Comparison of ENCODE assay signal across 8 mouse cellular contexts in the genomic region with DNA sequence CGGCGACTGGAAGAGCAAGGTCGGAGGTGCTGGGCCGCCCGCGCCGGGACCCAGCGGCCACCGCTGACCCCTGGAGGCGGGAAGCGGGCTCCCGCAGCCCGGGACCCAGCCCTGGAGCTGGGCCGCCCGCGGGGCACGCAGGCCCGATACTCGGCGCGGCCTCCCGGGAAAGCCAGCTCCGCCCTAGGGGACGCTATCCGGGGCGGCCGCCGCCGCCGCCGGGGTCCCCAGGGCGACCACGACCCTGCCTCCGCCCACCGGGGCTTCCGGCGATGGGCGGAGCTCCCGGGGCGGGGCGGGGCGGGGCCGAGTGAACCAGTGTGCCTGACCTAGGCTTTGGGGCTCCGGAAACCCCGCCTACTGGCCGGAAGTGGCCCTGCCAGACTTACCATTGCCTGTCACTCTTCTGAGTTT. TPM values are rescaled to one million over a fixed set of nuclear protein-coding genes. Genes with fewer than 3 reads are reported as not detected.
DNase-seq lines count a peak whose midpoint lies in the region; ATAC-seq and TF ChIP-seq lines count a peak whose summit lies in the region.

No protein-coding gene starts in this region.

- H3K4me1 ChIP-seq in ES-Bruce4 (ENCODE audit: control insufficient read depth, insufficient read depth, low read length) = no peaks in the 10 kb centered on the region
- H3K4me1 ChIP-seq in forebrain, embryonic 10.5 days = peaks cover 13% of the 10 kb centered on the region
- H3K4me1 ChIP-seq in heart, embryonic 14.5 days (ENCODE audit: control insufficient read depth in 2 of 2, insufficient read depth in 2 of 2, low read length in 2 of 2) = peaks cover 2 to 10% of the 10 kb centered on the region in 2 experiments; a peak in 3 of 4 replicates
- peaks cover 3 to 12% of the 10 kb centered on the region in 2 experiments; a peak in 3 of 4 replicates for H3K4me1 ChIP-seq in liver, embryonic 14.5 days (replicated peaks; ENCODE audit: control insufficient read depth in 2 of 2, insufficient read depth in 2 of 2, low read length in 1 of 2)
- H3K4me1 ChIP-seq in neural tube, embryonic 11.5 days (ENCODE audit: control insufficient read depth, insufficient read depth, low read length) = 0 out of 2 replicates have a peak, but pooled peaks cover 4% of the 10 kb centered on the region
- peaks cover 2% of the 10 kb centered on the region; the same call in 1 of the 2 replicates for H3K4me1 ChIP-seq in testis, adult 2 months (ENCODE audit: control insufficient read depth, insufficient read depth, low read length)

- ATAC-seq in heart, embryonic 14.5 days (ENCODE audit: insufficient number of reproducible peaks, insufficient read depth, low FRiP score, low read depth) = peak; percentile 95
- ATAC-seq in liver, embryonic 14.5 days (ENCODE audit: insufficient read depth) = peak; percentile 93
- peak; percentile 98 for ATAC-seq in neural tube, embryonic 11.5 days (ENCODE audit: insufficient read depth, low FRiP score, low TSS enrichment)

- no peak for TF ChIP-seq POLR2A in ES-Bruce4 (IDR thresholded peaks at IDR 0.05; ENCODE audit: insufficient read depth, low read length)
- TF ChIP-seq POLR2A in testis, adult 2 months (IDR thresholded peaks at IDR 0.05; ENCODE audit: control insufficient read depth, low read depth, low read length) = peak; percentile 77

- under 1% methylated on average over 23 of the region's 46 CpGs for WGBS in forebrain, embryonic 10.5 days
- 0% methylated on average over 38 of the region's 46 CpGs for WGBS in heart, embryonic 14.5 days
- WGBS in liver, embryonic 14.5 days (ENCODE audit: insufficient replicate concordance) = 1% methylated on average over 37 of the region's 46 CpGs
- WGBS in neural tube, embryonic 11.5 days = 2% methylated on average over 16 of the region's 46 CpGs

- TF ChIP-seq EP300 in ES-Bruce4 (IDR thresholded peaks at IDR 0.05; ENCODE audit: insufficient read depth, low read depth, low read length) = no peak
- TF ChIP-seq EP300 in liver, embryonic 14.5 days (IDR thresholded peaks at IDR 0.05; ENCODE audit: low read depth) = no peak

- no peaks in the 10 kb centered on the region for H3K27me3 ChIP-seq in ES-Bruce4 (ENCODE audit: control insufficient read depth, insufficient read depth, low read length, poor library complexity, severe bottlenecking)
- H3K27me3 ChIP-seq in forebrain, embryonic 10.5 days (ENCODE audit: poor library complexity, severe bottlenecking) = no peaks in the 10 kb centered on the region
- no peaks in the 10 kb centered on the region for H3K27me3 ChIP-seq in heart, embryonic 14.5 days (ENCODE audit: control insufficient read depth, insufficient read depth, low read length)
- no peaks in the 10 kb centered on the region for H3K27me3 ChIP-seq in liver, embryonic 14.5 days (ENCODE audit: control insufficient read depth, insufficient read depth, low read length)
- no peaks in the 10 kb centered on the region for H3K27me3 ChIP-seq in neural tube, embryonic 11.5 days (ENCODE audit: control insufficient read depth, insufficient read depth, low read length)
- no peaks in the 10 kb centered on the region for H3K27me3 ChIP-seq in testis, adult 2 months (ENCODE audit: control insufficient read depth, insufficient read depth, low read length)

- peak overlapping the region; percentile 99 for H3K4me3 ChIP-seq in ES-Bruce4 (ENCODE audit: low read depth, low read length)
- peak overlapping the region; percentile 96 for H3K4me3 ChIP-seq in forebrain, embryonic 10.5 days
- H3K4me3 ChIP-seq in heart, embryonic 14.5 days (ENCODE audit: control insufficient read depth in 1 of 2, insufficient read depth in 1 of 2, low read depth in 1 of 2, low read length in 2 of 2) = peak overlapping the region; percentile 71 to 97
- peak overlapping the region; percentile 93 to 95 for H3K4me3 ChIP-seq in liver, embryonic 14.5 days (ENCODE audit: insufficient read depth in 1 of 2, low read depth in 2 of 2, low read length in 2 of 2)
- H3K4me3 ChIP-seq in neural tube, embryonic 11.5 days (ENCODE audit: low read depth, low read length) = peak overlapping the region; percentile 94
- H3K4me3 ChIP-seq in testis, adult 2 months (ENCODE audit: control insufficient read depth, low read depth, low read length) = peak overlapping the region; percentile 92

- peak; percentile 84 for DNase-seq in c-Kit-positive CD71-negative TER-119-negative erythroid progenitor cells, embryonic 14.5 days (ENCODE audit: low read depth)
- peak; percentile 89 for DNase-seq in forebrain, embryonic 10.5 days (ENCODE audit: extremely low spot score, low spot score)
- peak; percentile 95 for DNase-seq in kidney, postnatal 10 days
- peak; percentile 82 to 85 (median 84) for DNase-seq in liver, embryonic 14.5 days (ENCODE audit: low read depth in 3 of 3, low spot score in 3 of 3)
- peak; percentile 93 for DNase-seq in neural tube, embryonic 11.5 days (ENCODE audit: low spot score)

- H3K4me2 ChIP-seq in heart, embryonic 14.5 days (ENCODE audit: low read length) = peak overlapping the region; percentile 80
- H3K4me2 ChIP-seq in liver, embryonic 14.5 days (ENCODE audit: low read depth) = peak overlapping the region; percentile 82
- H3K4me2 ChIP-seq in neural tube, embryonic 11.5 days (ENCODE audit: low read depth) = peak overlapping the region; percentile 61

- no peak overlapping the region for H3K27ac ChIP-seq in ES-Bruce4 (ENCODE audit: insufficient read depth, low read length)
- peak overlapping the region; percentile 96 for H3K27ac ChIP-seq in forebrain, embryonic 10.5 days
- peak overlapping the region; percentile 69 to 94 for H3K27ac ChIP-seq in heart, embryonic 14.5 days (replicated peaks in 1 of 2; ENCODE audit: control insufficient read depth in 1 of 2, insufficient read depth in 1 of 2, low read depth in 2 of 2, low read length in 2 of 2)
- H3K27ac ChIP-seq in liver, embryonic 14.5 days = peak overlapping the region; percentile 86
- H3K27ac ChIP-seq in neural tube, embryonic 11.5 days (ENCODE audit: low read depth, low read length) = peak overlapping the region; percentile 77
- H3K27ac ChIP-seq in testis, adult 2 months (ENCODE audit: control insufficient read depth, insufficient read depth, low read depth, low read length) = peak overlapping the region; percentile 86

- peaks cover 15% of the 10 kb centered on the region for H3K36me3 ChIP-seq in ES-Bruce4 (ENCODE audit: control insufficient read depth, insufficient read depth, low read length, poor library complexity, severe bottlenecking)
- peaks cover 29% of the 10 kb centered on the region for H3K36me3 ChIP-seq in forebrain, embryonic 10.5 days (replicated peaks)
- peaks cover 31% of the 10 kb centered on the region for H3K36me3 ChIP-seq in heart, embryonic 14.5 days (ENCODE audit: control insufficient read depth, insufficient read depth, low read length)
- H3K36me3 ChIP-seq in liver, embryonic 14.5 days (replicated peaks; ENCODE audit: control insufficient read depth, insufficient read depth, low read depth) = peaks cover 16% of the 10 kb centered on the region
- H3K36me3 ChIP-seq in neural tube, embryonic 11.5 days (ENCODE audit: control insufficient read depth, insufficient read depth, low read length) = 0 out of 2 replicates have a peak, but pooled peaks cover 3% of the 10 kb centered on the region
- H3K36me3 ChIP-seq in testis, adult 2 months (ENCODE audit: control insufficient read depth, insufficient read depth, low read length) = no peaks in the 10 kb centered on the region

- peak overlapping the region; percentile 98 for H3K9ac ChIP-seq in ES-Bruce4 (ENCODE audit: low read depth, poor library complexity, severe bottlenecking)
- H3K9ac ChIP-seq in heart, embryonic 14.5 days (ENCODE audit: low read length) = peak overlapping the region; percentile 94
- H3K9ac ChIP-seq in liver, embryonic 14.5 days (replicated peaks) = peak overlapping the region; percentile 95
- peak overlapping the region; percentile 88 for H3K9ac ChIP-seq in neural tube, embryonic 11.5 days (ENCODE audit: low read length)

- H3K9me3 ChIP-seq in ES-Bruce4 (replicated peaks; ENCODE audit: control insufficient read depth, insufficient read depth, low read length, poor library complexity, severe bottlenecking) = 0 out of 2 replicates have a peak, but pooled peaks cover under 1% of the 10 kb centered on the region
- 0 out of 2 replicates have a peak, but pooled peaks cover 2% of the 10 kb centered on the region for H3K9me3 ChIP-seq in forebrain, embryonic 10.5 days
- no peaks in the 10 kb centered on the region for H3K9me3 ChIP-seq in heart, embryonic 14.5 days (ENCODE audit: control insufficient read depth, low read length)
- no peaks in the 10 kb centered on the region for H3K9me3 ChIP-seq in liver, embryonic 14.5 days (ENCODE audit: control insufficient read depth, low read length)
- H3K9me3 ChIP-seq in neural tube, embryonic 11.5 days (ENCODE audit: control insufficient read depth, low read length) = no peaks in the 10 kb centered on the region

- no peak for TF ChIP-seq CTCF in ES-Bruce4 (IDR thresholded peaks at IDR 0.05; ENCODE audit: low read depth, low read length)
- TF ChIP-seq CTCF in liver, embryonic 14.5 days (IDR thresholded peaks at IDR 0.05; ENCODE audit: low read depth) = peak; percentile 42
- TF ChIP-seq CTCF in testis, adult 2 months (IDR thresholded peaks at IDR 0.05; ENCODE audit: control insufficient read depth, insufficient read depth, insufficient replicate concordance, low read depth, low read length) = no peak

RNA-seq across cellular contexts. Expression of gene Tmbim7, which starts 3.3 kb away (rescaled TPM):
- not detected in 2 replicates for polyA plus RNA-seq in ES-Bruce4 (2011; ENCODE audit: insufficient read depth, insufficient read length, low read depth, missing spikeins)
- polyA plus RNA-seq in forebrain, embryonic 10.5 days (2016; fragmentation: Nextera tagmentation; extraction: Ambion mirVana) = not detected in 2 replicates
- not detected in 2 replicates for polyA plus RNA-seq in heart, embryonic 14.5 days (2014; fragmentation: Nextera tagmentation; extraction: Ambion mirVana)
- not detected in 2 replicates for polyA plus RNA-seq in liver, embryonic 14.5 days (2012; rRNA removed)
- polyA plus RNA-seq in liver, embryonic 14.5 days (2014; fragmentation: Nextera tagmentation; extraction: Ambion mirVana) = not detected in 2 replicates
- polyA plus RNA-seq in neural tube, embryonic 11.5 days (2014; fragmentation: Nextera tagmentation; extraction: Ambion mirVana) = not detected in 2 replicates
- polyA plus RNA-seq in testis, adult 2 months (2012; rRNA removed) = 186 and 244 TPM in 2 replicates

RNA-seq across cellular contexts. Expression of gene Gatad1, which starts 9.3 kb away (rescaled TPM):
- polyA plus RNA-seq in ES-Bruce4 (2011; ENCODE audit: insufficient read depth, insufficient read length, low read depth, missing spikeins) = 146 and 151 TPM in 2 replicates
- 70.6 and 77.4 TPM in 2 replicates for polyA plus RNA-seq in forebrain, embryonic 10.5 days (2016; fragmentation: Nextera tagmentation; extraction: Ambion mirVana)
- polyA plus RNA-seq in heart, embryonic 14.5 days (2014; fragmentation: Nextera tagmentation; extraction: Ambion mirVana) = 65.5 and 72.0 TPM in 2 replicates
- 17.8 and 25.4 TPM in 2 replicates for polyA plus RNA-seq in liver, embryonic 14.5 days (2012; rRNA removed)
- polyA plus RNA-seq in liver, embryonic 14.5 days (2014; fragmentation: Nextera tagmentation; extraction: Ambion mirVana) = 27.7 and 30.1 TPM in 2 replicates
- polyA plus RNA-seq in neural tube, embryonic 11.5 days (2014; fragmentation: Nextera tagmentation; extraction: Ambion mirVana) = 73.1 and 77.4 TPM in 2 replicates
- polyA plus RNA-seq in testis, adult 2 months (2012; rRNA removed) = 120 and 121 TPM in 2 replicates

RNA-seq across cellular contexts. Expression of gene Rbm48, which starts 51.3 kb away (rescaled TPM):
- polyA plus RNA-seq in ES-Bruce4 (2011; ENCODE audit: insufficient read depth, insufficient read length, low read depth, missing spikeins) = 13.9 and 17.6 TPM in 2 replicates
- polyA plus RNA-seq in forebrain, embryonic 10.5 days (2016; fragmentation: Nextera tagmentation; extraction: Ambion mirVana) = 14.3 and 15.7 TPM in 2 replicates
- polyA plus RNA-seq in heart, embryonic 14.5 days (2014; fragmentation: Nextera tagmentation; extraction: Ambion mirVana) = 9.2 and 10.0 TPM in 2 replicates
- 2.3 and 4.1 TPM in 2 replicates for polyA plus RNA-seq in liver, embryonic 14.5 days (2012; rRNA removed)
- 5.7 and 6.2 TPM in 2 replicates for polyA plus RNA-seq in liver, embryonic 14.5 days (2014; fragmentation: Nextera tagmentation; extraction: Ambion mirVana)
- 12.9 and 16.4 TPM in 2 replicates for polyA plus RNA-seq in neural tube, embryonic 11.5 days (2014; fragmentation: Nextera tagmentation; extraction: Ambion mirVana)
- polyA plus RNA-seq in testis, adult 2 months (2012; rRNA removed) = 6.4 and 10.9 TPM in 2 replicates

RNA-seq across cellular contexts. Expression of gene Pex1, which starts 51.8 kb away (rescaled TPM):
- polyA plus RNA-seq in ES-Bruce4 (2011; ENCODE audit: insufficient read depth, insufficient read length, low read depth, missing spikeins) = 23.4 and 23.7 TPM in 2 replicates
- polyA plus RNA-seq in forebrain, embryonic 10.5 days (2016; fragmentation: Nextera tagmentation; extraction: Ambion mirVana) = 15.9 and 16.3 TPM in 2 replicates
- 9.9 and 12.0 TPM in 2 replicates for polyA plus RNA-seq in heart, embryonic 14.5 days (2014; fragmentation: Nextera tagmentation; extraction: Ambion mirVana)
- 2.2 and 4.0 TPM in 2 replicates for polyA plus RNA-seq in liver, embryonic 14.5 days (2012; rRNA removed)
- polyA plus RNA-seq in liver, embryonic 14.5 days (2014; fragmentation: Nextera tagmentation; extraction: Ambion mirVana) = 2.9 and 3.8 TPM in 2 replicates
- 14.7 and 17.0 TPM in 2 replicates for polyA plus RNA-seq in neural tube, embryonic 11.5 days (2014; fragmentation: Nextera tagmentation; extraction: Ambion mirVana)
- 2.5 and 3.8 TPM in 2 replicates for polyA plus RNA-seq in testis, adult 2 months (2012; rRNA removed)

Comparison
In these comparisons a context has a peak if more than half of its experiments do, and no peak if none do; other contexts are left out.
1. RNA of gene Tmbim7, which starts 3.3 kb away (polyA plus RNA-seq): 186 to 244 TPM in testis, adult 2 months; not detected in ES-Bruce4, not detected in forebrain, embryonic 10.5 days, not detected in heart, embryonic 14.5 days, not detected in liver, embryonic 14.5 days and not detected in neural tube, embryonic 11.5 days; every median in the first group is over 100 times any median in the second.
2. Peak in every context shown above with its lines, with median percentiles within 50 percentile points of each other: H3K4me3 ChIP-seq, H3K9ac ChIP-seq, DNase-seq, ATAC-seq and H3K4me2 ChIP-seq.